ENCODE assay signal across 8 mouse cellular contexts in the genomic region with DNA sequence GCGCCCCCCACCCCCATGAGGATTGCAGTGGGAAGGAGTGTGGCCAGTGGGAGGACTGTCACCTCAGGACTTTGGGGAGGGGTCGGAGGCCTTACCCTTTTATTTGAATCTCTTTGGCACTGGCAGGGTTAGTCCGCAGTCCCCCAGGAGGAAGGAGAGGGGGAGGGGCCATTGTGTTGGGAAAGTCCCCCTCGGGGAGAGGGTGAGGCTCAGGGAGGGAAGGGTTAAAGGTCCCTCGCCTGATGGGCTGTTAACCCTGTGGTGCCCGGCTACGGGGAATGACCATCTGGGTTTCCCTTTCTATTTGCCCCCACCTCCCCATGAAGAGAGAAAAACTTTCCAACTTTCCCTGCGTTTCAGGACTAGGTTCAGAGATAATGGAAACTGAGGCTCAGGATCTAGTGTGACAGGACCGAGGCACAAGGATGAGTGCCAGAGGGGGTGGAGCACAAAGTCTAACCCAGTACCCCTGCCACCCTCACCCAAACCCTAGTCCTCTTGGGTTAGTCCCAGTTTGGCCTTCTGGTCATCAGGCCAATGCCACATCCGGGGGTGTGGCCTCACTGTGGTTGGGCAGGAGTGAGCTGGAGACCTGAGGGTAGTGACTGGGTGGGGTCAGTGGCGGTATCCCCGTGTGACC. TPM values are rescaled to one million over a fixed set of nuclear protein-coding genes. Genes with fewer than 3 reads are reported as not detected.
DNase-seq lines count a peak whose midpoint lies in the region; ATAC-seq and TF ChIP-seq lines count a peak whose summit lies in the region.

No protein-coding gene starts in this region.

- peak overlapping the region; percentile 99 for H3K4me2 ChIP-seq in intestine, embryonic 15.5 days (replicated peaks)
- peak overlapping the region; percentile 100 for H3K4me2 ChIP-seq in liver, postnatal 0 days (ENCODE audit: low read depth, low read length)
- H3K4me2 ChIP-seq in neural tube, embryonic 14.5 days (ENCODE audit: low read depth, low read length) = peak overlapping the region; percentile 98

- ATAC-seq in intestine, embryonic 15.5 days = peak; percentile 48
- peak; percentile 30 for ATAC-seq in liver, postnatal 0 days
- no peak for ATAC-seq in neural tube, embryonic 14.5 days (ENCODE audit: low read depth)

- DNase-seq in right cerebral cortex, postnatal 25 days = peak; percentile 20
- no peak for DNase-seq in right cerebral cortex, adult 18-20 months
- DNase-seq in cerebellum, postnatal 25 days = peak; percentile 38 to 62
- peak; percentile 59 to 60 for DNase-seq in gastrocnemius, postnatal 36 days
- peak; percentile 78 for DNase-seq in liver, postnatal 0 days
- DNase-seq in thymus, postnatal 14 days = peak; percentile 64

- no peaks in the 10 kb centered on the region for H3K27me3 ChIP-seq in intestine, embryonic 15.5 days (replicated peaks)
- peaks cover 2% of the 10 kb centered on the region; the same call in 1 of the 2 replicates for H3K27me3 ChIP-seq in liver, postnatal 0 days (ENCODE audit: insufficient read depth, low read length)
- H3K27me3 ChIP-seq in neural tube, embryonic 14.5 days (ENCODE audit: control insufficient read depth, insufficient read depth, low read length) = peaks cover 2% of the 10 kb centered on the region; the same call in 1 of the 2 replicates

- no peak for TF ChIP-seq CTCF in liver, postnatal 0 days (IDR thresholded peaks at IDR 0.05; ENCODE audit: low read depth)

- 0 out of 2 replicates have a peak, but pooled peaks have one; percentile 5 for TF ChIP-seq EP300 in liver, postnatal 0 days (IDR thresholded peaks at IDR 0.05; ENCODE audit: low read depth)

- H3K36me3 ChIP-seq in intestine, embryonic 15.5 days = no peaks in the 10 kb centered on the region
- H3K36me3 ChIP-seq in liver, postnatal 0 days (replicated peaks; ENCODE audit: insufficient read depth, low read length) = peaks cover 13% of the 10 kb centered on the region
- H3K36me3 ChIP-seq in neural tube, embryonic 14.5 days (ENCODE audit: control insufficient read depth, insufficient read depth, low read length) = no peaks in the 10 kb centered on the region

- peak overlapping the region; percentile 63 for H3K4me3 ChIP-seq in intestine, embryonic 15.5 days (replicated peaks)
- peak overlapping the region; percentile 81 for H3K4me3 ChIP-seq in liver, postnatal 0 days (ENCODE audit: low read depth, low read length)
- H3K4me3 ChIP-seq in neural tube, embryonic 14.5 days (ENCODE audit: low read depth, low read length) = peak overlapping the region; percentile 65

- intact Hi-C loops in gastrocnemius, postnatal 36 days (cut with DNase I) = loop anchor here (2.0 to 5.0 kb wide), 2 partner anchors 16 to 60 kb away; no protein-coding TSS in a partner anchor

- H3K9me3 ChIP-seq in intestine, embryonic 15.5 days = no peaks in the 10 kb centered on the region
- no peaks in the 10 kb centered on the region for H3K9me3 ChIP-seq in liver, postnatal 0 days (ENCODE audit: low read length)
- no peaks in the 10 kb centered on the region for H3K9me3 ChIP-seq in neural tube, embryonic 14.5 days (ENCODE audit: control insufficient read depth, low read length)

- WGBS in intestine, embryonic 15.5 days = under 1% methylated on average over 12 of the region's 12 CpGs
- 0% methylated on average over 12 of the region's 12 CpGs for whole genome bisulfite sequencing in liver, postnatal 0 days (ENCODE audit: insufficient replicate concordance)
- WGBS in neural tube, embryonic 14.5 days = under 1% methylated on average over 11 of the region's 12 CpGs

- peaks cover 54% of the 10 kb centered on the region for H3K4me1 ChIP-seq in intestine, embryonic 15.5 days (replicated peaks)
- peaks cover 45% of the 10 kb centered on the region for H3K4me1 ChIP-seq in liver, postnatal 0 days (ENCODE audit: insufficient read depth)
- H3K4me1 ChIP-seq in neural tube, embryonic 14.5 days (ENCODE audit: control insufficient read depth, insufficient read depth, low read length) = peaks cover 21% of the 10 kb centered on the region; the same call in 1 of the 2 replicates

- peak overlapping the region; percentile 95 for H3K27ac ChIP-seq in intestine, embryonic 15.5 days
- peak overlapping the region; percentile 99 for H3K27ac ChIP-seq in liver, postnatal 0 days (ENCODE audit: low read depth)
- peak overlapping the region; percentile 96 for H3K27ac ChIP-seq in neural tube, embryonic 14.5 days (ENCODE audit: low read depth, low read length)

- peak overlapping the region; percentile 82 for H3K9ac ChIP-seq in intestine, embryonic 15.5 days
- peak overlapping the region; percentile 95 for H3K9ac ChIP-seq in liver, postnatal 0 days (replicated peaks)
- peak overlapping the region; percentile 89 for H3K9ac ChIP-seq in neural tube, embryonic 14.5 days (replicated peaks; ENCODE audit: low read depth, low read length)

RNA-seq across cellular contexts. Expression of a gene that starts 4.6 kb away (rescaled TPM):
- total RNA-seq in gastrocnemius, postnatal 36 days (2021) = 1 to 10 TPM; 1.4 to 2.2 TPM
- 5.9 and 6.4 TPM in 2 replicates for polyA plus RNA-seq in intestine, embryonic 15.5 days (2015; fragmentation: Nextera tagmentation; extraction: Ambion mirVana)
- 3.7 and 4.1 TPM in 2 replicates for polyA plus RNA-seq in liver, postnatal 0 days (2015; fragmentation: Nextera tagmentation; extraction: Ambion mirVana)
- 13.7 and 19.7 TPM in 2 replicates for polyA plus RNA-seq in neural tube, embryonic 14.5 days (2014; fragmentation: Nextera tagmentation; extraction: Ambion mirVana)

RNA-seq across cellular contexts. Expression of a gene that starts 26.2 kb away (rescaled TPM):
- total RNA-seq in gastrocnemius, postnatal 36 days (2021) = 10 to 100 TPM; 40.7 to 44.6 TPM
- 23.3 and 24.7 TPM in 2 replicates for polyA plus RNA-seq in intestine, embryonic 15.5 days (2015; fragmentation: Nextera tagmentation; extraction: Ambion mirVana)
- polyA plus RNA-seq in liver, postnatal 0 days (2015; fragmentation: Nextera tagmentation; extraction: Ambion mirVana) = 5.7 and 8.8 TPM in 2 replicates
- 14.8 and 15.8 TPM in 2 replicates for polyA plus RNA-seq in neural tube, embryonic 14.5 days (2014; fragmentation: Nextera tagmentation; extraction: Ambion mirVana)

RNA-seq across cellular contexts. Expression of a gene that starts 39.4 kb away (rescaled TPM):
- total RNA-seq in gastrocnemius, postnatal 36 days (2021) = 10 to 100 TPM; 12.2 to 15.1 TPM
- polyA plus RNA-seq in intestine, embryonic 15.5 days (2015; fragmentation: Nextera tagmentation; extraction: Ambion mirVana) = 16.4 and 16.6 TPM in 2 replicates
- 7.5 and 8.4 TPM in 2 replicates for polyA plus RNA-seq in liver, postnatal 0 days (2015; fragmentation: Nextera tagmentation; extraction: Ambion mirVana)
- polyA plus RNA-seq in neural tube, embryonic 14.5 days (2014; fragmentation: Nextera tagmentation; extraction: Ambion mirVana) = 45.1 and 58.6 TPM in 2 replicates

RNA-seq across cellular contexts. Expression of a gene that starts 53.5 kb away (rescaled TPM):
- total RNA-seq in gastrocnemius, postnatal 36 days (2021) = 1 to 10 TPM; 1.7 to 1.8 TPM
- polyA plus RNA-seq in intestine, embryonic 15.5 days (2015; fragmentation: Nextera tagmentation; extraction: Ambion mirVana) = 2.4 TPM in 2 replicates
- polyA plus RNA-seq in liver, postnatal 0 days (2015; fragmentation: Nextera tagmentation; extraction: Ambion mirVana) = 5.5 and 6.9 TPM in 2 replicates
- 0.83 and 2.6 TPM in 2 replicates for polyA plus RNA-seq in neural tube, embryonic 14.5 days (2014; fragmentation: Nextera tagmentation; extraction: Ambion mirVana)
